Mouse (Mus musculus): Measurements from ENCODE around the gene Hepacam. TPM values are rescaled to one million over a fixed set of nuclear protein-coding genes. Genes with fewer than 3 reads are reported as not detected.

Gene Hepacam
- polyA plus RNA-seq, 1 experiment from 2014 or later, result 0.05 TPM

DNA sequence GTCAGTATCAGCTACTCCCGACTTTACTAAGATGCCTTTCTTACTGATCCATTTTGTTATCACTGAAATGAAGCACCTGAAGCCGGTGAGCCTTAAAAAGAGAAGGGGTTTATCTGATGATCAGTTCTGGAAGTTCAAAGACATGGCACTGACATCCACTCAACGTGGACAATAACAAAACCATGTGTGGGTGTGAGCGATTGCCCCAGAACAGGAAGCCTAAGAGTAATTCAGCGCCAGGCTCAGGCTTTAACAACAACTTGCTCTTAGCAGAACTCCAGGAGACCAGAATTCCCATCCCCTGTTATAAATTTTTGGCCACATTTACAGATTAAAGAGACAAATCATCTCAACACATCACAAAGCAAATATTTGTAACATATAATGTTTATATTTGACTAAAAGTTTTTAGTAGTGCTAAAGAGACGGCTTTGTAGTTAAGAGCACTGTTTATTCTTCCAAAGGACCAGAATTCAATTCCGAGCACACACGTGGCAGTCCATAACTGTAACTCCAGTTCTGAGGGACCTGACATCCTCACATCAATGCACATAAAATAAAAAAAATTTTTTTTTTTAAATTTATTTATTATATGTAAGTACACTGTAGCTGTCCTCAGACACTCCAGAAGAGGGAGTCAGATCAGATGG, 26.5 kb downstream of the Hepacam start:
- Histone ChIP-seq H3K4me3 (no peak overlapping the region), H3K9me3 (replicated peaks) (no peaks in the 10 kb centered on the region), H3K27me3 (ENCODE audit: low read depth, poor library complexity, severe bottlenecking) (no peaks in the 10 kb centered on the region), H3K27ac (replicated peaks) (no peak overlapping the region), H3K36me3 (no peaks in the 10 kb centered on the region), H3K4me1 (peaks cover 5% of the 10 kb centered on the region)
- 84% methylated on average over 8 of the region's 8 CpGs for WGBS
- no peak for DNase-seq (ENCODE audit: low spot score)

DNA sequence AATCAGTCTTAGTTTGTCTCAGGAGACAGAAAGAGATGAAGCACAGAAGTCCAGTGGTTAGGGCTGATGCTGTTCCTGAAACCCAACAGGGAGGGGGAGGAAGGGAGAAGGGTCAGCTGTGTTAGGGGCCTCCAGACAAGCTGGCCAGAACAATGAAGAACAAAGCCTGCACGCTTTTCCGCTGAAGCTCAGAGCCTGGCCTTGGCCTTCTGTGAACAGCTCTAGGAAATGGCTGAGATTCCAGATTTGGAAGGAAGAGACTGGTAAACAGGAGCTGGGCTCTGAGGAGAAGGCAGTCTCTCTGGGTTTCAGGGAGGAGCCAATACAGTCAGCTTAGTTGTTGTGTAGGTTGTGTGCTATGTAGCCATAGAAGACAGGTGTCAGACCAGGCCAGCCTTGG, 33.4 kb downstream of the Hepacam start:
- H3K4me3 ChIP-seq, result no peak overlapping the region
- H3K27ac ChIP-seq (replicated peaks), result no peak overlapping the region
- 63% methylated on average over 2 of the region's 2 CpGs for WGBS
- no peaks in the 10 kb centered on the region for H3K36me3 ChIP-seq
- DNase-seq (ENCODE audit: low spot score), result no peak
- peaks cover 15% of the 10 kb centered on the region for H3K27me3 ChIP-seq (ENCODE audit: low read depth, poor library complexity, severe bottlenecking)
- H3K9me3 ChIP-seq (replicated peaks), result no peaks in the 10 kb centered on the region
- peaks cover 11% of the 10 kb centered on the region for H3K4me1 ChIP-seq

DNA sequence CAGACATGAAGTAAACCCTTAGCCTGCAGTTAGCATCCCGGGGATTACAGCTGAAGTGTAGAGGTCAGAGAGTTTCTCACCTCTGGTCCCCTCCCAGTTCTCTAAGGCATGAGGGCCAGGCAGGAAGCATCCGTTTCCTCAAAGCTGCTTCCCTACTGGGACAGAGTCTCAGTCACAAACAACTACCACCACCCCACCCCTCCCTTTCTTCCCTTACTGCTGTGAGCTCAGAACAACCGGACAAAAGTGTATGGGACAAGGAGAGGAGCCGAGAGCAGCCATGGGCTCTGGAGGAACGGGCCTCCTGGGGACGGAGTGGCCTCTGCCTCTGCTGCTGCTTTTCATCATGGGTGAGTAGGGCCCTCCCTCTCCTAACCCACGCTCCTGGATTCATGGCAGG, 34.7 kb downstream of the Hepacam start, which contains the start of gene Robo4:
Gene Robo4 (plus strand): TSS at position 96 of the 400 bp plus-strand sequence.
- Histone ChIP-seq H3K9me3 (replicated peaks) (no peaks in the 10 kb centered on the region), H3K4me3 (peak within 1 kb of the TSS; percentile 9), H3K36me3 (no peaks in the 10 kb centered on the region), H3K27ac (replicated peaks) (peak within 1 kb of the TSS; percentile 68), H3K4me1 (peaks cover 11% of the 10 kb centered on the region), H3K27me3 (ENCODE audit: low read depth, poor library complexity, severe bottlenecking) (peaks cover 20% of the 10 kb centered on the region)
- 19% methylated on average over 7 of the region's 7 CpGs for WGBS
- DNase-seq (ENCODE audit: low spot score), result no peak

DNA sequence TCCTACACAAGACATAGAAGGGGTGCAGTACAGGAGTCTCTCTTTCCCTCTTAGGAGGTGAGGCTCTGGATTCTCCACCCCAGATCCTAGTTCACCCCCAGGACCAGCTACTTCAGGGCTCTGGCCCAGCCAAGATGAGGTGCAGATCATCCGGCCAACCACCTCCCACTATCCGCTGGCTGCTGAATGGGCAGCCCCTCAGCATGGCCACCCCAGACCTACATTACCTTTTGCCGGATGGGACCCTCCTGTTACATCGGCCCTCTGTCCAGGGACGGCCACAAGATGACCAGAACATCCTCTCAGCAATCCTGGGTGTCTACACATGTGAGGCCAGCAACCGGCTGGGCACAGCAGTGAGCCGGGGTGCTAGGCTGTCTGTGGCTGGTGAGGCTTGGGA, 35.4 kb downstream of the Hepacam start:
- H3K4me3 ChIP-seq, result peak overlapping the region; percentile 9
- H3K27me3 ChIP-seq (ENCODE audit: low read depth, poor library complexity, severe bottlenecking), result peaks cover 27% of the 10 kb centered on the region
- H3K9me3 ChIP-seq (replicated peaks), result no peaks in the 10 kb centered on the region
- WGBS, result 92% methylated on average over 7 of the region's 7 CpGs
- no peak overlapping the region for H3K27ac ChIP-seq (replicated peaks)
- DNase-seq (ENCODE audit: low spot score), result no peak
- H3K4me1 ChIP-seq, result peaks cover 11% of the 10 kb centered on the region
- no peaks in the 10 kb centered on the region for H3K36me3 ChIP-seq

DNA sequence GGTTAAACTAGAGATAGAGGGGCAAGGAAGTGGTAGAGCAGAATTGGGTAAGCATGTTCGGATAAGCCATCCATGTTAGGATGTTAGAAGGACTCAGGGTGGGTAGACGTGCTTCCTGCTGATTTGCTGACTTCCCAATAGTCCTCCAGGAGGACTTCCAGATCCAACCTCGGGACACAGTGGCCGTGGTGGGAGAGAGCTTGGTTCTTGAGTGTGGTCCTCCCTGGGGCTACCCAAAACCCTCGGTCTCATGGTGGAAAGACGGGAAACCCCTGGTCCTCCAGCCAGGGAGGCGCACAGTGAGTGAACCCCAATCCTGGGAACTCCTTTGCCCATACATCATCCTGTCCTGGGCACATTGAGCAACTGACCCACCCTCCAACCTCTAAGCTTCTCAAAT, 35.9 kb downstream of the Hepacam start:
- 90% methylated on average over 7 of the region's 7 CpGs for WGBS
- H3K27me3 ChIP-seq (ENCODE audit: low read depth, poor library complexity, severe bottlenecking), result peaks cover 32% of the 10 kb centered on the region
- no peak overlapping the region for H3K27ac ChIP-seq (replicated peaks)
- no peaks in the 10 kb centered on the region for H3K36me3 ChIP-seq
- H3K4me1 ChIP-seq, result peaks cover 15% of the 10 kb centered on the region
- no peak for DNase-seq (ENCODE audit: low spot score)
- peak overlapping the region; percentile 9; the same call in 1 of the 2 replicates for H3K4me3 ChIP-seq
- H3K9me3 ChIP-seq (replicated peaks), result no peaks in the 10 kb centered on the region

DNA sequence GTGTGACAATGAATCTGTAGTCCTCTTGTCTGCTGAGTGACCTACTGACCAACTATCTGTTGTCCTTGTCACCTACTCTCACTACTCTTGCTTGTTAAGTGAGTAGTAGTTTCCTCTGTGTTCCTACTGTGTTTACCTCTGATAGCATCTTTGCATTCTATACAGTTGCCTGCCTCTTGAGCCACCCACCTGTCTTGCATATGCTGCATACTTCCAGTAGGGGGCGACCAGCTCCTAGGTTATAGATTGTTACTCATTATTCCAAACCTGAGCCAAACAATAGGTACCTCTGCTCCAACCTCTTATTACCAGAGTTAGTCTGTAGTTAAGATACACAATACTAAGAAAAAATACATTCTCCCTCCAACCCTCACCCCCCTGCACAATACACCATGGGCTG, 39.2 kb downstream of the Hepacam start:
- DNase-seq (ENCODE audit: low spot score), result no peak
- WGBS, result 0% methylated on average over 1 of the region's 1 CpGs
- H3K4me3 ChIP-seq, result no peak overlapping the region
- no peaks in the 10 kb centered on the region for H3K36me3 ChIP-seq
- peaks cover 14% of the 10 kb centered on the region for H3K4me1 ChIP-seq
- no peak overlapping the region for H3K27ac ChIP-seq (replicated peaks)
- H3K27me3 ChIP-seq (ENCODE audit: low read depth, poor library complexity, severe bottlenecking), result peaks cover 59% of the 10 kb centered on the region
- H3K9me3 ChIP-seq (replicated peaks), result no peaks in the 10 kb centered on the region

DNA sequence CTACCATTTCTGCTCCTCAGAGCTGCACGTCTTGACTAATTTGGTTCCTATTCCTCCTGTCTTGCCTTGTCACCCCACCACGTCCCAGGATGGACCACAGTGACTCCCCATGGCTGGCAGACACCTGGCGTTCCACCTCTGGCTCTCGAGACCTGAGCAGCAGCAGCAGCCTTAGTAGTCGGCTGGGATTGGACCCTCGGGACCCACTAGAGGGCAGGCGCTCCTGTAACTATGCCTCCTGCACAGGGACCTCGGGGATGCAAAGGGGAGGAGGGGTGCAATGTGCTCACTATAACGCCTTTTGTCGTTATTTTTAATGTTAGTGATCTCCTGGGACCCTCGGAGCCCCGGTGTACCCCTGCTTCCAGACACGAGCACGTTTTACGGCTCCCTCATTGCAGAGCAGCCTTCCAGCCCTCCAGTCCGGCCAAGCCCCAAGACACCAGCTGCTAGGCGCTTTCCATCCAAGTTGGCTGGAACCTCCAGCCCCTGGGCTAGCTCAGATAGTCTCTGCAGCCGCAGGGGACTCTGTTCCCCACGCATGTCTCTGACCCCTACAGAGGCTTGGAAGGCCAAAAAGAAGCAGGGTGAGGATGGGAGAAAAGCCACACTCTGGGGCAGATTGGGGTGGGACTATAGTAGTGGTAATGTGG, 40.8 kb downstream of the Hepacam start:
- Histone ChIP-seq H3K9me3 (replicated peaks) (no peaks in the 10 kb centered on the region), H3K36me3 (no peaks in the 10 kb centered on the region), H3K4me3 (peak overlapping the region; percentile 37), H3K4me1 (peaks cover 8% of the 10 kb centered on the region), H3K27me3 (ENCODE audit: low read depth, poor library complexity, severe bottlenecking) (peaks cover 54% of the 10 kb centered on the region), H3K27ac (replicated peaks) (0 out of 2 replicates have a peak overlapping the region, but pooled peaks have one; percentile 38)
- 14% methylated on average over 19 of the region's 19 CpGs for WGBS
- no peak for DNase-seq (ENCODE audit: low spot score)

DNA sequence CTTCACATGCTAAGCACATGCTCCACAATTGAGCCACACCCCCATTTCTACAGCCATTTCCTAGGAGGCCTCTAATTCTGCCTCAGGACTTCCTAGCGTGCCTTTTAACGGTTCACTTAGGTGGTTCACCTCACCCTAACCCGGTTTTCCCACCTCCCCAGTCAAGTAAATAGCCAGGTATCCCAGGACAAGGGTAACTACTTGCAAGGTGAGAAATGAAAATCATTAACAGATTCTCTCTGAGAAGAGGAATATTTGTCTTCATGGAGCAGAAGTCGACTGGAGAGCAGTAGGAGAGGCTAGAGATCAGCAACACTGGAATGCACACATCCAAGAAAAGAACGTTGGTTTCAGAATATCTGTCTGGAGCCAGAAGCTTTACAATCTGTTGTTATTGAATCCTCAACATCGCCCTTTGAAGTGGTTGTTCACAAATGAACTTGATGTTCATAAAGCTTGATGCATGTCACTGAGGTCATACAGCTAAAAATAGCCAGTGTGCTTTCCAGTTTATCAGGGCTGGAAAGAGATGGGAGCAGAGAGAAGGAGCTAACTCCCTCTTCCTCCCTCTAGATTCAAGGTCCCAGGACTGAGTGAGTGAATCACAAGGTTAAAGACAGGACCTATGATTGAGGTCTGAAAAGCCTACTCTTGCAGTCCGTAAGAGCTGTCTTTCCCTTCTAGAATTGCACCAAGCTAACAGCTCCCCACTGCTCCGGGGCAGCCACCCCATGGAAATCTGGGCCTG, 42.7 kb downstream of the Hepacam start:
- no peak for DNase-seq (ENCODE audit: low spot score)
- Histone ChIP-seq H3K4me1 (peaks cover 8% of the 10 kb centered on the region), H3K4me3 (no peak overlapping the region), H3K27me3 (ENCODE audit: low read depth, poor library complexity, severe bottlenecking) (peaks cover 48% of the 10 kb centered on the region), H3K36me3 (no peaks in the 10 kb centered on the region), H3K9me3 (replicated peaks) (no peaks in the 10 kb centered on the region), H3K27ac (replicated peaks) (no peak overlapping the region)
- 82% methylated on average over 8 of the region's 8 CpGs for WGBS

DNA sequence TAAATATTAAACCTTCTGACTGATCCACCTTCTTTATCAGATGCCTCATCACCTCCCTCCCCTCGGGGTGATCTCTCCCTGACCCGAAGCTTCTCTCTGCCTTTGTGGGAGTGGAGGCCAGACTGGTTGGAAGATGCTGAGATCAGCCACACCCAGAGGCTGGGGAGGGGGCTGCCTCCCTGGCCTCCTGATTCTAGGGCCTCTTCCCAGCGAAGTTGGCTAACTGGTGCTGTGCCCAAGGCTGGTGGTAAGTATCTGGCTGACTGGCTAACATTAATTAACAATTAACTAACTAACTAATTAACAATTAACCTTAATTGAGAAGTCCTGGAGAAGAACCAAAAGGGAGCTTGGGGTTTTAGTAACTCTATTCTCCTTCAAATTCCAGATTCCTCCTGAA, 45.8 kb downstream of the Hepacam start:
- Histone ChIP-seq H3K4me1 (peaks cover 4% of the 10 kb centered on the region), H3K4me3 (no peak overlapping the region), H3K36me3 (no peaks in the 10 kb centered on the region), H3K27ac (replicated peaks) (no peak overlapping the region), H3K27me3 (ENCODE audit: low read depth, poor library complexity, severe bottlenecking) (peaks cover 42% of the 10 kb centered on the region), H3K9me3 (replicated peaks) (no peaks in the 10 kb centered on the region)
- no peak for DNase-seq (ENCODE audit: low spot score)
- WGBS, result 61% methylated on average over 3 of the region's 3 CpGs

DNA sequence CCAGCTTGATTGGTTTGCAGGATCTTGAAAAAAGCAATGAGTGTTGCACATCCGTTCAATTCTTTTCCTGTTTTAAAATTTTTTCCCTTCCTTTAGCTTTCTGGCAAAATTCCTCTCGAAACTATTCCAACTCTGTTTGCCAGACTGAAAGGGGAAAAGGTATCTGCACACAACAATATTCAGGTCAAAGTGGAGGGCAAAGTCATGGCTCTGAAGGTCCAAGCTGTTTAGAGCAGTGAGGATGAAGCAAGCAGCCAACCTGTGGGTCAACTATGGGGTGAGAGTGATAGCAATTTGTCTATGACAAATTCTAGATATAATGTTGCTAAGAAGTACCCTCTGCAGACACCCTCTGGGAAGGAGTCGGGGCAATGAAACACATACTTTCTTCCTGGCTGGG, 47.5 kb downstream of the Hepacam start:
- Histone ChIP-seq H3K27me3 (ENCODE audit: low read depth, poor library complexity, severe bottlenecking) (peaks cover 43% of the 10 kb centered on the region), H3K27ac (replicated peaks) (no peak overlapping the region), H3K4me1 (no peaks in the 10 kb centered on the region), H3K36me3 (no peaks in the 10 kb centered on the region), H3K4me3 (no peak overlapping the region), H3K9me3 (replicated peaks) (no peaks in the 10 kb centered on the region)
- 83% methylated on average over 3 of the region's 3 CpGs for WGBS
- no peak for DNase-seq (ENCODE audit: low spot score)

DNA sequence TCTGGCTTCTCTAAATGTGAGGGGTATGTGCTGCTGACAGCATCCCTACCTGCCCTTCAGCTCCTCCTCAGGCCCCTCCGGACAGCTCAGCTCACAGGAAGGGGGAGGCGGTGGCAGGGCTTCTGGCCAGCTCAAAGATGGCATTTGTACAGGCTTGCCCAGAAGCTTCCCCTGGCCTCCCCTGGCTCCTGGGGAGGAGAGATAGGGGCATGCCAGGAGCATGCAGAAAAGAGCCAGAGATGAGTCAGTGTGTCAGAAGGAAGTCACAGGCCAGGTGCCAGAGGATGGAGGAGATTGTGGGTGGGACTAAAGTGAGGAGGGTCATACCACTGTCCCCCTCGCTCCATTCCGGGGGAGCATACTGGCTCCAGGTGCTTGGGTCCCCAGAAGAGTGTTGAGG, 51.6 kb downstream of the Hepacam start:
- no peak for DNase-seq (ENCODE audit: low spot score)
- H3K9me3 ChIP-seq (replicated peaks), result no peaks in the 10 kb centered on the region
- H3K36me3 ChIP-seq, result no peaks in the 10 kb centered on the region
- no peak overlapping the region for H3K4me3 ChIP-seq
- H3K27ac ChIP-seq (replicated peaks), result no peak overlapping the region
- 80% methylated on average over 4 of the region's 4 CpGs for WGBS
- H3K27me3 ChIP-seq (ENCODE audit: low read depth, poor library complexity, severe bottlenecking), result peaks cover 70% of the 10 kb centered on the region
- peaks cover 11% of the 10 kb centered on the region for H3K4me1 ChIP-seq

DNA sequence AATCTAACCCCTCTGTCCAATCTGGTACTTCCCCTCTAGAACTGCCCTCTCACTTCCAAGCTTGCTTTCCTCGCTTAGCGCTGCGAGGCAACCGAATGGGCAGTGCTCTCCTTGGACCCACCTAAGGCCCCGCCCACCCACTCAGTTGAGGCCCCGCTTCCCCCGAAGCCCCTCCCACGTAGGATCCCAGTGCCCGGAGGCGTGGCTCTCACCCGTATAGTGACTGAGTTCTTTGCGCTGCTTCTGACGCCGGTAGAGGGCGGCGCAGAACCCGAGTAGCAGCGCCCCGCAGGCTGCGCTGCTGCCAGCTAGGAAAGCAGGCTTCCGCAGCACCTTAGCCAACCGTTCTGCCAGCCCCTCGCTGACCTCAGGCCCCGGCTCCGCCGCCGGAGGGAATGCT, 53.5 kb downstream of the Hepacam start:
- H3K27ac ChIP-seq (replicated peaks), result no peak overlapping the region; the same call in 1 of the 2 replicates
- no peaks in the 10 kb centered on the region for H3K9me3 ChIP-seq (replicated peaks)
- DNase-seq (ENCODE audit: low spot score), result peak; percentile 91
- peak overlapping the region; percentile 47 for H3K4me3 ChIP-seq
- peaks cover 11% of the 10 kb centered on the region for H3K4me1 ChIP-seq
- no peaks in the 10 kb centered on the region for H3K36me3 ChIP-seq
- H3K27me3 ChIP-seq (ENCODE audit: low read depth, poor library complexity, severe bottlenecking), result peaks cover 79% of the 10 kb centered on the region
- under 1% methylated on average over 27 of the region's 27 CpGs for WGBS

DNA sequence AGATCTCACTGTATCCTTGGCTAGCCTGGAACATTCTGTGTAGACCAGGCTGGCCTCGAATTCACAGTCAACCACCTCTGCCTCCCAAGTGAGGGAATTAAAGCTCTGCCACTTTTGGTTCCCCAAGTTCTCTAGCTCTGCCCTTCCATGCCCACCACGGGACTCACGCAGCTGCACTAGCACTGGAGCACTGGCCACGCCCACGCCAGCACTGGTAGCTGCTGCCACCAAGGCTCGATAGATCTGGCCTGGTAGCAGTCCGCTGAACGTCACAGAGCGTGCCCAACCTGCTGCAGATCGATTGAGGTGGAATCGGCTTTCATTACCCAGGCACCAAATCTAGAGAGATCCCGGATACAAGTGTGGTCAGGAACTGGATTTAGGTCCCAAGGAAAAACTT, 54.1 kb downstream of the Hepacam start:
- no peaks in the 10 kb centered on the region for H3K9me3 ChIP-seq (replicated peaks)
- H3K36me3 ChIP-seq, result no peaks in the 10 kb centered on the region
- H3K27ac ChIP-seq (replicated peaks), result no peak overlapping the region
- peaks cover 11% of the 10 kb centered on the region for H3K4me1 ChIP-seq
- peak overlapping the region; percentile 47 for H3K4me3 ChIP-seq
- 25% methylated on average over 12 of the region's 12 CpGs for WGBS
- H3K27me3 ChIP-seq (ENCODE audit: low read depth, poor library complexity, severe bottlenecking), result peaks cover 80% of the 10 kb centered on the region
- no peak for DNase-seq (ENCODE audit: low spot score)

Data from midbrain, embryonic 10.5 days (tissue).